Mouse (Mus musculus) Patski (cell line): ENCODE results near the gene 4933402N22Rik. TPM values are rescaled to one million over a fixed set of nuclear protein-coding genes. Genes with fewer than 3 reads are reported as not detected.
"Not testable (repeated sequence)": the region's sequence is repeated elsewhere in the genome, so short reads cannot be mapped to it uniquely, and the experiment has no call there.

Experiments used
- ATAC-seq: fragments of 100-300 bp; one replicate; pipeline ENCODE4 v1.8.0; 2021
- CTCF ChIA-PET: fragments of 350-600 bp; sonication (Branson Sonifier 250); formaldehyde crosslinking; loops from one replicate; lab custom pipeline; 2022; ENCODE audit warnings: inconsistent platforms; lab: Charles Lee
- POLR2A ChIA-PET: fragments of 350-600 bp; sonication (Branson Sonifier 250); formaldehyde crosslinking; loops from one replicate; lab custom pipeline; 2022; ENCODE audit warnings: antibody characterized with exemption, inconsistent platforms; lab: Charles Lee
- DNase-seq: peaks from one replicate; pipeline ENCODE4 v3.0.0-alpha.2; 2011; ENCODE audit warnings: low read depth, low spot score
- H3K27me3 ChIP-seq: fragments of 371-371 bp; one replicate; pipeline ENCODE4 v1.5.1; 2021
- in situ Hi-C: fragments of 300-500 bp; cut with MboI; formaldehyde crosslinking; loops from 3 replicates; pipeline ENCODE4 v1.11.1; 2018; ENCODE audit warnings: low pct_unique_long_range_greater_than_20kb, mixed read lengths
- polyA plus RNA-seq: library from polyadenylated mRNA; unstranded; gene quantifications from one replicate; pipeline ENCODE4 v1.2.3, GENCODE M21; 2021

The 4933402N22Rik gene
- polyA plus RNA-seq, result not detected

GRCm38 (mm10) chr5:11917743-11918142 is at the start of gene 4933402N22Rik:
TSS of gene 4933402N22Rik (plus strand) at chr5:11918043.
- POLR2A ChIA-PET, in situ Hi-C loops, DNase-seq, H3K27me3 ChIP-seq, CTCF ChIA-PET, ATAC-seq: not testable (repeated sequence)

- in situ Hi-C loops, CTCF ChIA-PET, ATAC-seq, H3K27me3 ChIP-seq, DNase-seq, POLR2A ChIA-PET: not testable (repeated sequence)
These were observed 5.9 kb downstream of the 4933402N22Rik start for GRCm38 (mm10) chr5:11923790-11924189.

Other genes with a start within 250 kb of the 4933402N22Rik start
- not detected for gene Gm8922, start 236.1 kb upstream of the 4933402N22Rik start, polyA plus RNA-seq
- not detected for gene Gm8926, start 147.5 kb upstream of the 4933402N22Rik start, polyA plus RNA-seq
- gene Gm6465, start 72.5 kb upstream of the 4933402N22Rik start, polyA plus RNA-seq, result not detected